In the genomic region with DNA sequence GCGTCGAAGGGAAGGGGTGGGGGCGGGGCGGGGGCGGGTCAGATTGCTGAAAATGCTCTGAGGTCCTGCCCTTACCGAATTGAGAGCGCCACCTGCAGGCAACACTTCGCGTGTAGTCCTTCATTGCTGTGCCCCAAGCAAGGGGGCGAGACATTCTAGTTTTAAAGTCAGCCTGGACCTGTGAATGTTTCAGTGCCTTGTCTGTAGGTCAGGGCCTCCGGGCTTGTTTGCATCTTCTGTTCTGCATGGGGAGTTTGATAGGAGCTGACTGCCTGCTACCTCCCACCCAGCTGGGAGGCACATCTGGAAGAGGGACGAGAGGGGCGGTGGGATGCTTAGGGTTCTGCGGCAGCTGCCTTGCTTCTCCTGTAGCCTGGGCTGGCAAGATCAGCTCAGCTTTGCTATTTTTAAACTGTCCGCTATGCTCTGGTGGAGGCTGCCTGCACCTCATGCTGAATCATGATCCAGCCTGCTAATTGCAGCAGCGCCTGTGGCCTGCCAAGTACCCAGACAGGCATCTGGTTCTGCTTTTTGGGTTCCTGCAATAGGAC, we compare ENCODE assay signal across 9 mouse cellular contexts. TPM values are rescaled to one million over a fixed set of nuclear protein-coding genes. Genes with fewer than 3 reads are reported as not detected.
DNase-seq lines count a peak whose midpoint lies in the region; ATAC-seq lines count a peak whose summit lies in the region.
"Had no signal": no experiment of that assay in that cellular context is flagged by ENCODE, and none has a peak within 500 bp of the region (broad histone marks: within the 10 kb centered on the region; RNA-seq: fewer than 3 reads in every experiment).

No protein-coding gene starts in this region.

- H3K4me1 ChIP-seq in hindbrain, embryonic 10.5 days (replicated peaks) = peaks cover 12% of the 10 kb centered on the region
- H3K4me1 ChIP-seq in lung, embryonic 16.5 days (replicated peaks; ENCODE audit: control insufficient read depth, insufficient read depth, low read length) = peaks cover 5% of the 10 kb centered on the region

- DNase-seq in NIH3T3 (ENCODE audit: low read depth) = peak; percentile 88
- peak; percentile 46 for DNase-seq in cerebellum, adult 9-11 months
- DNase-seq in frontal cortex, postnatal 10 days (ENCODE audit: low spot score in 2 of 2) = peak; percentile 57 to 65
- DNase-seq in hindbrain, embryonic 10.5 days (ENCODE audit: low spot score) = peak; percentile 76
- peak; percentile 54 for DNase-seq in layer of hippocampus, adult 9-10 months (ENCODE audit: low spot score)
- DNase-seq in ovary, postnatal 36 days (ENCODE audit: low spot score) = peak; percentile 69
- peak; percentile 75 for DNase-seq in urinary bladder, postnatal 14 days (ENCODE audit: low spot score)

- peak; percentile 74; the same call in 1 of the 2 replicates for ATAC-seq in lung, embryonic 16.5 days (ENCODE audit: low read depth)

- no peak overlapping the region for H3K9ac ChIP-seq in lung, embryonic 16.5 days (ENCODE audit: low read length)

- H3K36me3 ChIP-seq in hindbrain, embryonic 10.5 days = 0 out of 2 replicates have a peak, but pooled peaks cover 5% of the 10 kb centered on the region
- no peaks in the 10 kb centered on the region for H3K36me3 ChIP-seq in lung, embryonic 16.5 days (ENCODE audit: control insufficient read depth, insufficient read depth, low read length)

- no peaks in the 10 kb centered on the region for H3K27me3 ChIP-seq in hindbrain, embryonic 10.5 days (ENCODE audit: insufficient read depth, poor library complexity, severe bottlenecking)
- no peaks in the 10 kb centered on the region for H3K27me3 ChIP-seq in lung, embryonic 16.5 days (ENCODE audit: control insufficient read depth, insufficient read depth, low read depth, low read length)

- peaks cover 5% of the 10 kb centered on the region; the same call in 1 of the 2 replicates for H3K9me3 ChIP-seq in hindbrain, embryonic 10.5 days
- H3K9me3 ChIP-seq in lung, embryonic 16.5 days (ENCODE audit: control insufficient read depth, low read length) = no peaks in the 10 kb centered on the region

- 23% methylated on average over 16 of the region's 16 CpGs for WGBS in hindbrain, embryonic 10.5 days
- 21% methylated on average over 16 of the region's 16 CpGs for WGBS in lung, embryonic 16.5 days

- H3K4me3 ChIP-seq in hindbrain, embryonic 10.5 days = peak overlapping the region; percentile 29
- no peak overlapping the region for H3K4me3 ChIP-seq in lung, embryonic 16.5 days (ENCODE audit: low read length)

- peak overlapping the region; percentile 60 for H3K27ac ChIP-seq in hindbrain, embryonic 10.5 days
- peak overlapping the region; percentile 34; the same call in 1 of the 2 replicates for H3K27ac ChIP-seq in lung, embryonic 16.5 days (ENCODE audit: low read length)

- peak overlapping the region; percentile 33 for H3K4me2 ChIP-seq in lung, embryonic 16.5 days (ENCODE audit: low read depth, low read length)

RNA-seq across cellular contexts. Expression of a gene that starts 28.9 kb away (rescaled TPM):
- polyA plus RNA-seq in hindbrain, embryonic 10.5 days (2016; fragmentation: Nextera tagmentation; extraction: Ambion mirVana) = 16.3 and 22.3 TPM in 2 replicates
- polyA plus RNA-seq in lung, embryonic 16.5 days (2015; fragmentation: Nextera tagmentation; extraction: Ambion mirVana) = 25.1 and 26.1 TPM in 2 replicates

RNA-seq across cellular contexts. Expression of a gene that starts 43.6 kb away (rescaled TPM):
- polyA plus RNA-seq in hindbrain, embryonic 10.5 days (2016; fragmentation: Nextera tagmentation; extraction: Ambion mirVana) = not detected in 2 replicates
- polyA plus RNA-seq in lung, embryonic 16.5 days (2015; fragmentation: Nextera tagmentation; extraction: Ambion mirVana) = not detected in 2 replicates
- polyA plus RNA-seq: liver, embryonic 16.5 days had no signal
